Mouse (Mus musculus) E14TG2a.4 (cell line): ENCODE measurements around the gene Lce1c.

ENCODE experiments used
- CTCF ChIP-seq: conservative IDR thresholded peaks from 2 replicates; pipeline ENCODE4 v1.5.1; 2014; ENCODE audit warnings: low read length
- NANOG ChIP-seq: IDR thresholded peaks from 2 replicates; pipeline ENCODE4 v1.6.1; 2014; ENCODE audit warnings: borderline replicate concordance, low read length, mixed read lengths
- POU5F1 ChIP-seq: IDR thresholded peaks from 2 replicates; pipeline ENCODE4 v1.6.1; 2014; ENCODE audit warnings: low read length, borderline replicate concordance

GRCm38 (mm10) chr3:92720250-92720649 lies 41.2 kb downstream of the Lce1c start, which contains the start of gene Lce1f:
- TF ChIP-seq CTCF (no peak), POU5F1 (no peak), NANOG (no peak)
